Mouse (Mus musculus) urinary bladder, postnatal 14 days (tissue): ENCODE measurements around the gene Nudt8.

Experiments used
- DNase-seq: peaks from one replicate; pipeline ENCODE4 v3.0.0; 2021; ENCODE audit warnings: low spot score

The Nudt8 gene

DNA sequence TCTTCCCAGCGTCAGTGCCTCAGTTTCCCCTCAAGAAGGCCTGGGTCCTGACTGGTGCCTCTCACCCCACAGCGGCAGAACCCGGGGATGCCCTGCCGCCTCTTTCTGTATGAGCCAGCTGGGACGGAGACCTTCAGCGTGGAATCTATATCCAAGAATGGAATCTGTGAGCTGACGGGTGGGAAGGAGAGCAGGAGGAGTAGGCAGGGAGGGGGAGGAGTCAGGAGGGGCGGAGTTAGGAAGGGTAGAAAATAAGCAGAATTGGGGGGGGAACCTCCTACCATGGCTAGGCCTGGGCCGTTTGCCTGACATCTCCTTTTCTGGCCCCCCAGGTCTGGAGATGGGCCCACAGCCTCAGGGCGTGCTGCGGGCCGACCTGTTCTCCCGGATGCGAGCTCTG lies 12.3 kb upstream of the Nudt8 start:
- DNase-seq = no peak

- no peak for DNase-seq
These were observed 11.6 kb upstream of the Nudt8 start for GRCm38 (mm10) chr19:3988750-3989149.

DNA sequence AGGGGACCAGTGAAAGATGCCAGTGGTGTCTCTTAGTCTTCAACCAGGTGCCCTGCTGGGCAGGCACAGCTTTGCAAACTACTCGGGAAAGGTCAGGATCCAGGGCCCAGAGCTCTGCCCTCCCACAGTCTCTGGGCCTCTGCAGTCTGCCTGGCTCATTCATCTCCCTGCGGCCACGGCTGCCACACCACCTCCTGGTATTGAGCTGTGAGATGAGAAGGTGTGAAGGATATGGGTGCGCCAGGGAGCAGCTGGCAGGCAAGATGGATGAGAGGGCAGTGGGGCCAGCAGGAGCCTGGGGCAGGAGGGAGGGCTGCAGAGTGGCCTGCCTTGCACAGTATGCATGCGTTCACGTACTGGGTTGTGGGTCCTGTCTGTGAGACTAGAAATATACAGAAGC lies 9.6 kb upstream of the Nudt8 start:
- DNase-seq = no peak

DNA sequence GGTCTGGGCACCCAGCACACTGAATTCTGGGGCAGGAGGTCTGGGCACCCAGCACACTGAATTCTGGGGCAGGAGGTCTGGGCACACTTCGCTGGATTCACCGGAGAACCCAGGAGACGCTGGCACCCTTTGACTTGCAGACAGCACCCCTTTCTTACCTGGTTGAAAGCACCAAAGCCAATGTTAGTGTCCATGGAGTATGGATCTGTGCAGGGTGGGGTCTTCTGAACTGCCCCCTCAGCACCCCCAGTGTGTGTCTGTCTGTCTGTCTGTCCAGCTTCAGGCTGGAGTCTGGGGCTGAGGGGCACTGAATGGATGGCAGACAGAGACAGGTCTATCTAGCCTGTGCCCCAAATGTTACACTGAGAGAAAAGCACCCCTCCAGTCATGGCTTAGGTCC lies 8.8 kb upstream of the Nudt8 start:
- DNase-seq = no peak

GRCm38 (mm10) chr19:3991966-3992365 lies 8.4 kb upstream of the Nudt8 start:
- no peak for DNase-seq

DNA sequence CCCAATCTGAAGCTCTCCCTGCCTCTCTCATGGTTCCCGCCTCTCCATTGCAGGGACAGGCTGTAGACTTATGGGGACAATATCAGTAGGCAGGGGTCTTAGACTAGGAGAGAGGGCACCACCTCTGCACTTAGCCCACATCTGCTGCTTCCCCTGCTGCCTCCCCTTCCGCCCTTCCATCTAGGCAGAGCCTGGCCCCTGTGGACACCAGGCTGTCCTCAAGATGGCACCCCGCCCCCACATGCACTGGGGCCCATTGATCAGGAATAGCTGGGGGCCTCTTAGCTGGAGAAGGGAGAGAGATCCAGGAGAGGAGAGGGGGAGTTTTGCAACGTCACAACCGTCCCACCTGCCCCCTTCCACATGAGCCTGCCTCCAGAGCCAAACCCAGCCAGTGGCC lies 8.0 kb upstream of the Nudt8 start, which contains the start of gene Tbx10:
Tbx10 (plus strand) TSS at position 337 of the 400 bp plus-strand sequence.
- DNase-seq = no peak

DNA sequence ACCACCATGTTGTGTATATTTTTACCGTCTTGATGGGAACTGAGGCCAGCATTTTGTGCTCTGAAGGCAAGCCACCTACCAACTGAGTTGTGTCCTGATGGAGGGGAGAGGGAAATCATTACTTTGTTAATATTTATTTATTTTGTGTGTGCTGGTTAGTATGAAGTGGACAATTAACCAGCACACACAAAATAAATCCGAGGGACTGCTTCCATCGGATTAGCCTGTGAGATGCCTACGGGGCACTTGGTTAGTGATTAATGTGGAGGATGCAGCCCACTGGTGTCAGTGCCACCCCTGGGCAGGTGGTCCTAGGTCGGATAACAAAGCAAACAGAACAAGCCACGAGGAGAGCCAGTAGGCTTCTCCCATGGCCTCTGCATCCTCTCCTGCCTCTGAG lies 5.4 kb upstream of the Nudt8 start:
- DNase-seq = no peak

DNA sequence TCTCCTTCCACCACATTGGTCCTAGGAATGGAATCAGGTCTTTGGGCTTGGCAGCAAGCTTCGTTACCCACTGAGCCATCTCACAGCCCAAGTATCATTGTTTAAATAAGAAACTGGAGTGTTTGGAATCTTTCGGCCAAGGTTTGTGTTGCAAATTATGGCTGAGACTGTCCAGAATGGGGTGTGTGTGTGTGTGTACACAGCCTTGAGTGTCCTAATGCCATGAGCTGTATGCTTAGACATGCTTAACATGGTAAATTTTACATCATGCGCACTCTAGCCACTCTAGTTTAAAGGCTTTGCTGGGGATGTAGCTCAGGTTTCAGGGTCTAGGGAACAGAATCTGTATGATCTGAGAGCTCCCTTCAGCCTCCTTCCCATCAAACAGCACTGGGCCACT lies 4.9 kb upstream of the Nudt8 start:
- DNase-seq = no peak

GRCm38 (mm10) chr19:3996106-3996505 lies 4.3 kb upstream of the Nudt8 start:
- no peak for DNase-seq

GRCm38 (mm10) chr19:3996747-3997146 lies 3.6 kb upstream of the Nudt8 start:
- DNase-seq = no peak

GRCm38 (mm10) chr19:3997231-3997630 lies 3.1 kb upstream of the Nudt8 start:
- DNase-seq = no peak

- no peak for DNase-seq
These were observed 2.0 kb upstream of the Nudt8 start for GRCm38 (mm10) chr19:3998335-3998734.

DNA sequence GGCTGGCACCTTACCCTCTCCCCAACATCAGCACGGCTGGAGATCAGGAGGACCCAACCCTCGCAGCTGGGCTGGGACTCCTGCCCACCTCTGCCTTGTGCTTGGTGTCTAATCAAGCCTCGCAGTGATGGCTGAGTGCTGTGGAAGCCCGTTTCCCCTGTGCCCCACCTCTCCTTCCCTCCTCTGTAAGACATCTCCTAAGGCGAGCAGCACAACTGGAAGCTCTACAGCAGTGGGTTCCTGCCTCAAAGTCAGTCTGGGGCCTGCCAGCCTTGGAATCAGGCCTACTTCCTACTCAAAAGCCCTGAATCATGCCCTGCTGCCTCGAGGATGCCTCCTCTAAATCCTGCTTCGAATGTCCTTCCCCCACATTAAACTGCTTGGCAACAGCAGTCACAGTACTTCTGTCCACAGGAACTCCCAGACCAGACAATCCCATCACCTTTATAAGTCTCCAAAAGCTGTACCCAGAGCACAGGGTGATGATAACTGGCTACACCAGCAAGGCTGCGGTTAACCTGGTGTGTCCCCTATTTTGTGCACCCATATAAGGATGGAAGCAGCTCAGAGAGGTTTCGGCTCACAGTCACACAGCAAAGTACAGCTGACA lies 1.2 kb upstream of the Nudt8 start:
- no peak for DNase-seq

- no peak for DNase-seq
These were observed 657 bp downstream of the Nudt8 start for GRCm38 (mm10) chr19:4000949-4001525.

DNA sequence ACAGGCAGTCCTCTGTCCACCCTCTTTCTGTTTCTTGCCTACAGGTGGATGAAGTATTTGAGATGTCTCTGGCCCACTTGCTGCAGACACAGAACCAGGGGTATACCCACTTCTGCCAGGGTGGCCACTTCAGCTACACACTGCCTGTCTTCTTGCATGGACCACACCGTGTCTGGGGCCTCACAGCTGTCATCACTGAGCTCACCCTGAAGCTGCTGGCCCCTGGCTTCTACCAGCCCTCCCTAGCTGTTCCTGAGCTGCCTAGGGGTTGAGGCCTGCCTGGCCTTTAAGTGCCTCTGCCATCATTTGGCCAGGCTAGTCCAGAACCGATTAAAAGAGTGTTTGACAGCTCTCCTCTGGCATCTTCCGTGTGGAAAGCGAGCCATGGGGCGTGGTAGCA lies 1.4 kb downstream of the Nudt8 start:
- no peak for DNase-seq

GRCm38 (mm10) chr19:4003112-4003511 lies 2.7 kb downstream of the Nudt8 start, which contains the start of gene Doc2g:
TSS of gene Doc2g (plus strand) at chr19:4003313.
- no peak for DNase-seq

DNA sequence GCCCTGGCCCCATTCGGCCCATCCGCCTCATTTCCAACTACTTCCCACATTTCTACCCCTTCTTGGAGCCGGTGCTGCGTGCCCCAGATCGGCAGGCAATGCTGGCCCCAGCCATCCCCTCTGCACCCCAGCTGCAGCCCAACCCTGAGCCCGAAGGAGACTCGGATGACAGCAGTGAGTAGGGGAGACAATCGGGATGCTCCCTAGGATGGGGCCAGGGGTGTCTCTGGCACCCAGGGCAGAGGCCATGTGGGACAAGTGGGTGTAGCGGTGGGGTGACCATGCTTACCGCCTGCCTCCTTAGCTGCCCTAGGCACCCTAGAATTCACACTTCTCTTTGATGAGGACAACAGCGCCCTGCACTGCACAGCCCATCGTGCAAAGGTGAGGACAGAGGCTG lies 3.3 kb downstream of the Nudt8 start:
- no peak for DNase-seq

- no peak for DNase-seq
These were observed 4.0 kb downstream of the Nudt8 start for GRCm38 (mm10) chr19:4004331-4004730.

DNA sequence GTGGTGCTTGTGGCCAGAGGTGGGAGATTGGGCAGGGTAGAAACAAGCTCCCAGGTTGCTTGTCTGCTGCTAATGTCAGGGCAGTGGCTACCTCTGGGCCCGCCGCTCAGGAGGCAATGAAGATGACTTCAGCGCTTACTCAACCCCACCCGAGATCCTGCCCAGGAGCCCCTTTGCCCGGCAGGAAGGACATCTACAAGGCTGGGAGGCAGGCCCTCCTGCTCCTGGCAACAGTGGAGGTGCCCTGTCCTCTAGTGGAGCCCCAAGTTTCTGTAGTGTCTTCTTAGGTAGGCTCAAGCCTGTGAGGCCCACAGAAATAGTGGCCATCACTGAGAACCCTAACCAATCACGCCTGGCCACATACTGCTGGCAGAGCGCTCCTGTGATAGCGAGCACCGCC lies 4.7 kb downstream of the Nudt8 start:
- DNase-seq = no peak

DNA sequence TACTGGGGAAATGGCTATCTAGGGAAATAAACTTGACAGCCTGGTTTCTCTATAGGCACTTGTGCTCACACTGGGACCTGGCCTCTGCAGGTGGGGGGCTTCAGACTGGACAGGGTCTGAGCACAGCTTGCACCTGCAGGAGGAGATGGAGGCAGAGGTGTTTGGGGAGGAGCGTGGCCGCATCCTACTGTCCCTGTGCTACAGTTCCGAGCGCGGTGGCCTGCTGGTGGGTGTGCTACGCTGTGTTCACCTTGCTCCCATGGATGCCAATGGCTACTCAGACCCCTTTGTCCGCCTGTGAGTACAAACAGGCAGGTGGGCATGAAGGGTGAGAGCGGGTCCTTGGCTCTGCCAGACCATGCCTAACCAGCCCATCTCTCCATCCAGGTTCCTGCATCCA lies 5.6 kb downstream of the Nudt8 start:
- no peak for DNase-seq

GRCm38 (mm10) chr19:4011086-4011485 lies 10.7 kb downstream of the Nudt8 start:
- no peak for DNase-seq

DNA sequence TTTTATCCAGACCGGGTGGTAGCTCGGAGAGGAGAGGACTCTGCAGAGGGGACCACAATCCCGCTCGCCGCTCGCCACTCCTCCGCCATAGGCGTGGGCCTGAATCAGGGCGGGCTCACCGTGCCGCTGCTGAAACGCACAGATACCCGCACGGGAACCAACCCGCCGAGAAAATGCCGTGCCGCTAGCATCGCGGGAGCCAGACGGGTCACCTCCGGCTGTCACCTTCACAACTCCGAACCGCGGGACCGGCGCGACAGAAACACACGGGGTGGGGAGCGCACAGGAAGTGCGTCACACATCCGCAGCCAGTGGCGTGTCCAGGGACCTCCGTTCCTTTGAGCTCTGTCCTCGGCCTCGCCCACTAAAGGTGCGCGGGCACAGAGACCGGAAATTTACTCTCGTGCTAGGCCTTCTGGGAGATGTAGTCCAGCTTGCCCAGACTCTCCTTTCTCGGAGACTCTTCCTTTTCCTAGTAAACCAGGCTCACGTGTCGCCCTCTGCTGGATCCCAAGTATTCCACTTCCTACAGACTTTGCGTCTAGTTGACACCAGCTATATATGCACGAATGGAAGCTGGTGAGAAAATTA lies 12.1 kb downstream of the Nudt8 start, which contains the start of gene Ndufv1:
Ndufv1 (minus strand) TSS at position 375 of the 591 bp plus-strand sequence.
- peak; percentile 97 for DNase-seq

DNA sequence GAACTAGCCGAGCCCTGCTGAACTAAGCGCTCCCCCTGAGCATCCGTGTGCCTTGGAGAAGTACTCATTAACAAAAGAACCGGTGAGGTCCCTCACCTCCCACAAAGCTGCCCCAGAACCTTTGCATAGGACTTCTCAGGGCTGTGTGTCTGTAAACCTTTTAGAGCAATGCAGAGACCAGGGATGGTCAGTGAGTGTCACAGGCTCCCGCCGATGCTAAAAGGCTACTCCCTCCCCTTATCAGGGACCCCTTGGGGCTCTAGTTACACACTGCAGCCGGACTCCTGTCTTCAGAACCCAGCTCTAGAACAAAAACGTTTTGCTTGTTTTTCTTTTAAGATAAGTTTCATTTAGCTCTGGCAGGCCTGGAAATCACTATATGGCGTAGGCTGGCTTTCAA lies 12.7 kb downstream of the Nudt8 start:
- DNase-seq = no peak

DNA sequence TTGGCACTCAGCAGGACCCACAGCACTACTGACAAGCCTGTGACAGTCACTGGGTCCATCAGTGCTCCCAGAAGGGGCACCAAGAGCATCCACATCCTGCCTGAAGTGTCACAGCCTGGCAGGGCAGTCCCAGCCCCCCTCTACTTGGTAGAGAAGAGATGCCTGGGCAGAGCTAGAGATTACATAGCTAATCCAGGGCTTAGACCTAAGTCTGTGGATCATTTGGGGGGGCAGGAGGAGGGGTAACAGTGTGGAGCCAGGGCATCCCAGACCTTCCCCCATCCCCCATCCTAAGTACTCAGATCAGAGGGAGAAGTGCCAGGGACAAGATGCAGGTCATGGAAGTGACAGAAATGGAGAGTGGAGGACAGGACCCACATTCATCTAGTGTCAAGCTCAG lies 14.4 kb downstream of the Nudt8 start:
- no peak for DNase-seq
